Mouse (Mus musculus): ENCODE measurements around the gene Tomm40.

DNA sequence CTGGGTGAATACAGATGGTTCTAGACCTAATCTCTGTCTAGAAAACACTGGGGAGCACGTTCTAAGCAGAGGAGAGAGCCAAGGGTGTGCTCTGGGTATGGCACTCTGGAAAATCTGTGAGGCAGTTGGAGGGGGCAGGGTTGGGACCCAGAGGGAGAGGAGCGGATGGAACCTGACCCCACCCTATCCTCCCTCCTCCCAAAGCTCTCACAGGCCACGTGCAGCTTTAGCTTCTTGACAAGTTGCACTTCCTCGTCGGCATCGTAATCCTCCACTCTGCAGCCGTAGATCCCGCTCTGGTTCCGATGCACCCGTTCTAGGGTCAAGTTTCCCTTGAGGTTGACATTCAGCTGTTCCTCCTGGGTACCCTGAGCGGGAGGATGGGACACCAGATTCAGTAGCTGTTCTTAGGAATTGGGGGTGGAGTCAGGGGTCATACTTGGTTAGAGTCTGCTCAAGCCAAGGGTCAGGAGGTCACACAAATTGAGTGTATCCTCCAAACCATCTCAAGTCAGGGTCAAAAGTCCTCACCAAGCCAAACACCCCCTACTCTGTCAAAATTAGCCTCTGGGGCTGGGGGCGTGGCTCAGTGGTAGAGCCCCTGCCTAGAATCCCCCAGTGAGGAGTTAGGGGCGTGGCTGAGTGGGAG is 48.7 kb upstream of the Tomm40 start:
- TF ChIP-seq EP300 (optimal IDR thresholded peaks at IDR 0.05), result no peak
- TF ChIP-seq CTCF (IDR thresholded peaks at IDR 0.05; ENCODE audit: low read depth), result no peak

All from stomach, postnatal 0 days (tissue).